In genomic region chr9:119258785-119259184, GRCm38 (mm10) we compare ENCODE assay signal across 21 mouse cellular contexts. TPM values are rescaled to one million over a fixed set of nuclear protein-coding genes. Genes with fewer than 3 reads are reported as not detected.
DNase-seq lines count a peak whose midpoint lies in the region; TF ChIP-seq lines count a peak whose summit lies in the region.
"Had no signal": no experiment of that assay in that cellular context is flagged by ENCODE, and none has a peak within 500 bp of the region (broad histone marks: within the 10 kb centered on the region; RNA-seq: fewer than 3 reads in every experiment).

No protein-coding gene starts in this region.

- peak; percentile 34 for DNase-seq in CH12.LX (ENCODE audit: extremely low read depth)
- DNase-seq in lung, postnatal 4 days = no peak
- DNase-seq: adrenal gland, adult 2 months; adrenal gland, adult 8-10 months; adrenal gland, postnatal 10 days; adrenal gland, postnatal 14 days; adrenal gland, postnatal 25 days; adrenal gland, postnatal 36 days; B cell, adult 2 months; cerebellum, adult 11 months; cerebellum, adult 11-12 months; cerebellum, adult 18-20 months; cerebellum, adult 2 months; cerebellum, adult 8-10 months had no signal

- no peaks in the 10 kb centered on the region for H3K79me2 ChIP-seq in CH12.LX (replicated peaks; ENCODE audit: control insufficient read depth, extremely low read depth, insufficient read depth, poor library complexity, severe bottlenecking)

- TF ChIP-seq EP300 in CH12.LX (IDR thresholded peaks at IDR 0.05; ENCODE audit: low read length) = peak; percentile 68; the same call in 1 of the 2 replicates

- no peak overlapping the region for H3K4me2 ChIP-seq in CH12.LX (ENCODE audit: insufficient read depth, low read depth, poor library complexity, severe bottlenecking)

- no peaks in the 10 kb centered on the region for H3K27me3 ChIP-seq in CH12.LX (replicated peaks)
- H3K27me3 ChIP-seq: Patski had no signal

- no peak overlapping the region for H3K4me3 ChIP-seq in CH12.LX (replicated peaks in 1 of 3; ENCODE audit: low read depth in 2 of 3, low read length in 2 of 3, poor library complexity in 1 of 3)

- TF ChIP-seq RAD21 in CH12.LX (IDR thresholded peaks at IDR 0.05; ENCODE audit: low read depth, low read length) = no peak

- H3K9ac ChIP-seq in CH12.LX (ENCODE audit: insufficient read depth, low read depth) = no peak overlapping the region

- H3K36me3 ChIP-seq in CH12.LX (replicated peaks in 1 of 2; ENCODE audit: control insufficient read depth in 1 of 2, insufficient read depth in 1 of 2, low read length in 1 of 2) = peaks cover 17 to 42% of the 10 kb centered on the region in 2 experiments

- no peaks in the 10 kb centered on the region for H3K9me3 ChIP-seq in CH12.LX (replicated peaks; ENCODE audit: low read length)
- H3K9me3 ChIP-seq: G1E had no signal

- dilution Hi-C loops in CH12.LX (cut with MboI; ENCODE audit: extremely low pct_ligation_motif_present, extremely low pct_unique_long_range_greater_than_20kb, low sequenced_read_pairs) = no loop called here

- no peak overlapping the region for H3K27ac ChIP-seq in CH12.LX (ENCODE audit: insufficient read depth, low read depth)

- no peak for TF ChIP-seq POLR2A in CH12.LX (IDR thresholded peaks at IDR 0.05; ENCODE audit: low read depth, low read length)

- peaks cover 20 to 78% of the 10 kb centered on the region in 2 experiments for H3K4me1 ChIP-seq in CH12.LX (ENCODE audit: control insufficient read depth in 1 of 2, insufficient read depth in 2 of 2)

- in situ Hi-C loops in CH12.LX (cut with MboI; ENCODE audit: low pct_ligation_motif_present, low pct_unique_long_range_greater_than_20kb, low sequenced_read_pairs) = no loop called here

- TF ChIP-seq CTCF in CH12.LX (conservative IDR thresholded peaks at IDR 0.05 in 1 of 2, IDR thresholded peaks at IDR 0.05 in 1 of 2; ENCODE audit: low read depth in 2 of 2, low read length in 2 of 2) = no peak

TF ChIP-seq in CH12.LX, 34 proteins besides CTCF, POLR2A, EP300 and RAD21:
- TF ChIP-seq MYC (IDR thresholded peaks at IDR 0.05; ENCODE audit: low read depth, low read length) (no peak), MAX (IDR thresholded peaks at IDR 0.05; ENCODE audit: low read length) (no peak), TBP (conservative IDR thresholded peaks at IDR 0.05; ENCODE audit: low read depth, low read length) (no peak), ETS1 (conservative IDR thresholded peaks at IDR 0.05; ENCODE audit: low read depth, low read length) (peak; percentile 74), USF1 (IDR thresholded peaks at IDR 0.05; ENCODE audit: low read depth, low read length) (no peak), JUND (conservative IDR thresholded peaks at IDR 0.05; ENCODE audit: low read depth, low read length) (peak; percentile 79), MAFK (IDR thresholded peaks at IDR 0.05; ENCODE audit: insufficient replicate concordance, low read length) (0 out of 2 replicates have a peak, but pooled peaks have one; percentile 60), CHD2 (IDR thresholded peaks at IDR 0.05; ENCODE audit: low read length) (no peak), UBTF (IDR thresholded peaks at IDR 0.05; ENCODE audit: low read depth, low read length) (no peak), KAT2A (IDR thresholded peaks at IDR 0.05; ENCODE audit: insufficient replicate concordance, low read length) (no peak), ZMIZ1 (IDR thresholded peaks at IDR 0.05; ENCODE audit: low read depth, low read length) (no peak), BHLHE40 (IDR thresholded peaks at IDR 0.05; ENCODE audit: low read depth, low read length) (no peak), E2F4 (IDR thresholded peaks at IDR 0.05; ENCODE audit: insufficient replicate concordance, low read depth, low read length) (no peak), JUN (IDR thresholded peaks at IDR 0.05; ENCODE audit: insufficient read depth, low read depth, low read length) (peak; percentile 63), POLR2AphosphoS2 (IDR thresholded peaks at IDR 0.05; ENCODE audit: low read depth, low read length) (no peak), ZC3H11A (IDR thresholded peaks at IDR 0.05; ENCODE audit: low read depth, low read length) (no peak), IRF4 (IDR thresholded peaks at IDR 0.05; ENCODE audit: low read depth, low read length) (peak; percentile 28; the same call in 1 of the 2 replicates), USF2 (conservative IDR thresholded peaks at IDR 0.05; ENCODE audit: low read depth, low read length) (no peak), SMC3 (IDR thresholded peaks at IDR 0.05; ENCODE audit: low read depth, low read length) (no peak), ZNF384 (IDR thresholded peaks at IDR 0.05; ENCODE audit: low read depth, low read length) (no peak), RCOR1 (conservative IDR thresholded peaks at IDR 0.05; ENCODE audit: low read depth, low read length) (no peak)

RNA-seq across cellular contexts. Expression of gene Slc22a13, which starts 49.9 kb away (rescaled TPM):
- not detected in 2 replicates for total RNA-seq in CH12.LX (2012; rRNA removed)
- not detected in 2 replicates for total RNA-seq in CH12.LX (2014; rRNA removed)
- not detected in 2 replicates for polyA plus RNA-seq in CH12.LX (2012; ENCODE audit: insufficient read length, low read depth)
- total RNA-seq: adrenal gland, adult 18-20 months; adrenal gland, adult 2 months; adrenal gland, adult 8-10 months; adrenal gland, postnatal 10 days; adrenal gland, postnatal 14 days; adrenal gland, postnatal 25 days; adrenal gland, postnatal 36 days; G1E; MEL had no signal
- polyA plus RNA-seq: activated CD4-positive, CD25-positive, alpha-beta regulatory T cell, adult 4 months; adrenal gland, adult 2 months; C2C12; CD4-positive, CD25-positive, alpha-beta regulatory T cell, adult 4 months; cerebellum, adult 2 months; G1E had no signal
